Mouse (Mus musculus): ENCODE measurements around the gene Tars2.
"Not testable (repeated sequence)": the region's sequence is repeated elsewhere in the genome, so short reads cannot be mapped to it uniquely, and the experiment has no call there.

The Tars2 gene

GRCm38 (mm10) chr3:95694808-95695703 is 65.0 kb downstream of the Tars2 start:
- in situ Hi-C loops (cut with MseI, MboI) = no loop called here

- in situ Hi-C loops (cut with MseI, MboI) = no loop called here
Measured at GRCm38 (mm10) chr3:95693821-95694807, 65.9 kb downstream of the Tars2 start.

GRCm38 (mm10) chr3:95692677-95693076 is 67.3 kb downstream of the Tars2 start:
- in situ Hi-C loops (cut with MseI, MboI) = no loop called here

GRCm38 (mm10) chr3:95690552-95690951 is 69.5 kb downstream of the Tars2 start:
- in situ Hi-C loops (cut with MseI, MboI) = not testable (repeated sequence)

Data from mouse trophoblast stem cell (cell line).